ENCODE assay signal across 9 mouse cellular contexts in genomic region chr9:80002394-80003188, GRCm38 (mm10). TPM values are rescaled to one million over a fixed set of nuclear protein-coding genes. Genes with fewer than 3 reads are reported as not detected.
DNase-seq lines count a peak whose midpoint lies in the region; ATAC-seq lines count a peak whose summit lies in the region.
"Had no signal": no experiment of that assay in that cellular context is flagged by ENCODE, and none has a peak within 500 bp of the region (broad histone marks: within the 10 kb centered on the region; RNA-seq: fewer than 3 reads in every experiment).

No protein-coding gene starts in this region.

- H3K9me3 ChIP-seq in hindbrain, embryonic 15.5 days, result no peaks in the 10 kb centered on the region
- H3K9me3 ChIP-seq: limb, embryonic 15.5 days had no signal

- no peaks in the 10 kb centered on the region for H3K36me3 ChIP-seq in hindbrain, embryonic 15.5 days
- H3K36me3 ChIP-seq: limb, embryonic 15.5 days had no signal

- H3K4me1 ChIP-seq in hindbrain, embryonic 15.5 days (replicated peaks), result no peaks in the 10 kb centered on the region
- H3K4me1 ChIP-seq: limb, embryonic 15.5 days had no signal

- H3K4me3 ChIP-seq in hindbrain, embryonic 15.5 days, result no peak overlapping the region
- H3K4me3 ChIP-seq: limb, embryonic 15.5 days had no signal

- H3K27me3 ChIP-seq in hindbrain, embryonic 15.5 days, result no peaks in the 10 kb centered on the region
- H3K27me3 ChIP-seq: limb, embryonic 15.5 days had no signal

- H3K27ac ChIP-seq in hindbrain, embryonic 15.5 days (replicated peaks), result no peak overlapping the region
- H3K27ac ChIP-seq: limb, embryonic 15.5 days had no signal

- peak; percentile 79; the same call in 1 of the 2 replicates for ATAC-seq in hindbrain, embryonic 15.5 days (ENCODE audit: low FRiP score, low read depth)
- ATAC-seq in megakaryocyte, adult 5-6 weeks (ENCODE audit: poor library complexity, severe bottlenecking), result peak; percentile 99

- WGBS in hindbrain, embryonic 15.5 days, result 40% methylated on average over 14 of the region's 14 CpGs

- no peak overlapping the region for H3K9ac ChIP-seq in hindbrain, embryonic 15.5 days
- H3K9ac ChIP-seq: limb, embryonic 15.5 days had no signal

- peak; percentile 37 for DNase-seq in MEL-GATA-1-ER (ENCODE audit: extremely low read depth, low read depth)
- peak; percentile 56 for DNase-seq in c-Kit-positive CD71-positive TER-119-positive erythroid progenitor cells, embryonic 14.5 days (ENCODE audit: low spot score)
- peak; percentile 71 for DNase-seq in forelimb bud, embryonic 11.5 days (ENCODE audit: low read depth, low spot score)
- peak; percentile 86 to 90 for DNase-seq in layer of hippocampus, postnatal 14 days (ENCODE audit: low spot score in 2 of 2)
- DNase-seq in right cerebral cortex, adult 2 months (ENCODE audit: low spot score in 2 of 2), result peak; percentile 92 to 95
- DNase-seq in urinary bladder, postnatal 25 days (ENCODE audit: low spot score), result peak; percentile 81

- H3K4me2 ChIP-seq in hindbrain, embryonic 15.5 days, result no peak overlapping the region
- H3K4me2 ChIP-seq: limb, embryonic 15.5 days had no signal

RNA-seq across cellular contexts. Expression of gene Filip1, which starts 10.1 kb away (rescaled TPM):
- 2.7 and 2.9 TPM in 2 replicates for polyA plus RNA-seq in hindbrain, embryonic 15.5 days (2015; fragmentation: Nextera tagmentation; extraction: Ambion mirVana)
- 10 to 100 TPM; 13.6 to 15.5 TPM for total RNA-seq in layer of hippocampus, postnatal 14 days (2021)
- 0.07 TPM in 1 of 2 replicates, not detected in the other for total RNA-seq in megakaryocyte, adult 5-6 weeks (2015)
- total RNA-seq in megakaryocyte, adult 5-6 weeks (2017), result 0.11 and 0.94 TPM in 2 replicates

Comparison
In these comparisons a context has a peak if more than half of its experiments do, and no peak if none do; other contexts are left out.
1. DNase-seq: peak in every context shown above with its lines; median percentile 94 in right cerebral cortex, adult 2 months; 88 in layer of hippocampus, postnatal 14 days; 81 in urinary bladder, postnatal 25 days; 71 in forelimb bud, embryonic 11.5 days; 56 in c-Kit-positive CD71-positive TER-119-positive erythroid progenitor cells, embryonic 14.5 days; 37 in MEL-GATA-1-ER.
2. RNA of gene Filip1, which starts 10.1 kb away (total RNA-seq): 13.6 to 15.5 TPM in layer of hippocampus, postnatal 14 days; 0.07 to 0.94 TPM in megakaryocyte, adult 5-6 weeks; every median in the first group is over 4 times any median in the second.